Comparison of ENCODE assay signal across 9 mouse cellular contexts in the genomic region with DNA sequence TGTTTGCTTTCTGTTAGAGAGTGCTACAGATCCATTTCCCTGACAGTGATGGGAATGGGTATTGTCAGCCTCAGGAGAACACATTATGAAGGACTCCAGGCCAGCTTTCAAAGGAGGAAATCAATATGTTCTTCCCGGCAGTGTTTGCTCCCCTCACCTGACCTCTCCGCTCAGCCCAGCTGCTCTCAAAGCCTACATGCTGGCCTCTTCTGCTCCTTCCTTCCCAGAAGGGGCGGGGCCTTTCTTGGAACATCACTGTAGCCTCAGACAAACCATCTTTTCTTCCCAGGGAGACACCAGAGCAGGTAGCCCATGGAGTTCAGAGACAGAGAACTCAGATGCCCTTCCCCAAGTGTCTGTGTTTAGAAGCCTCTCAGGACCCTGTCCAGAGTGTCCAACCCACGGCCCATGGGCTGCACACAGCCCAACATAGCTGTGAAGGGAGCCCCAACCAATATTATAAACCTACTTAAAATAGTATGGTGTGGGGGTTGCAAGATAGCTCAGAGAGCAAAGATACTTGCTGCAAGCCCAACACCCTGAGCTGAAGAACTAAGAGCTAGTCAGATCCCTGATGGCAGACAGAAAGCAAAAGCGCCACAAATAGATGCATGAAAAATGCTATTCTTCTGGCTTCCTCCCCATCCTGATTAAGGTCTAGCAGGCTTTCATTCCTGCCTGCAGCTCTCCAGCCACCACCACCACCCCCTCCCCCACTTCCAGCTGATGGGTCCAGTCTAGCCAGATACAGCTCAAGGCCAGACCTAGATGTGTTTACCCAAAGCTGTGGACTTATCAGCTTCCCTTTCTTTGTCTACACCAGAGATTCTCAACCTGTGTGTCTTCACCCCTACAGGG.
A peak's percentile ranks its signal among the peaks of the same experiment; 100 is the strongest.
DNase-seq lines count a peak whose midpoint lies in the region; ATAC-seq and TF ChIP-seq lines count a peak whose summit lies in the region.
"Had no signal": no experiment of that assay in that cellular context is flagged by ENCODE, and none has a peak within 500 bp of the region (broad histone marks: within the 10 kb centered on the region; RNA-seq: fewer than 3 reads in every experiment).

No protein-coding gene starts in this region.

- no peaks in the 10 kb centered on the region for H3K36me3 ChIP-seq in limb, embryonic 14.5 days (ENCODE audit: control insufficient read depth, insufficient read depth, low read length)
- H3K36me3 ChIP-seq in hindbrain, embryonic 11.5 days (ENCODE audit: control insufficient read depth, insufficient read depth, low read length), result no peaks in the 10 kb centered on the region

- H3K4me2 ChIP-seq in limb, embryonic 14.5 days (replicated peaks; ENCODE audit: low read depth, low read length, severe bottlenecking), result no peak overlapping the region
- no peak overlapping the region for H3K4me2 ChIP-seq in hindbrain, embryonic 11.5 days (replicated peaks; ENCODE audit: low read depth, low read length)

- ATAC-seq in limb, embryonic 14.5 days (ENCODE audit: low FRiP score, low read depth), result peak; percentile 39; the same call in 1 of the 2 replicates
- no peak for ATAC-seq in hindbrain, embryonic 11.5 days (ENCODE audit: low FRiP score)

- no peak overlapping the region for H3K27ac ChIP-seq in limb, embryonic 14.5 days (replicated peaks; ENCODE audit: low read depth, low read length)
- no peak overlapping the region for H3K27ac ChIP-seq in hindbrain, embryonic 11.5 days (ENCODE audit: low read depth, low read length)
- H3K27ac ChIP-seq: macrophage had no signal

- peaks cover 19% of the 10 kb centered on the region for H3K4me1 ChIP-seq in limb, embryonic 14.5 days (ENCODE audit: control insufficient read depth, insufficient read depth, low read length)
- H3K4me1 ChIP-seq in hindbrain, embryonic 11.5 days (replicated peaks; ENCODE audit: control insufficient read depth, insufficient read depth, low read length), result no peaks in the 10 kb centered on the region

- intact Hi-C loops in gastrocnemius, postnatal 36 days (cut with DNase I), result no loop called here

- no peak overlapping the region for H3K4me3 ChIP-seq in limb, embryonic 14.5 days (replicated peaks; ENCODE audit: low read length)
- H3K4me3 ChIP-seq in hindbrain, embryonic 11.5 days (ENCODE audit: low read depth, low read length), result no peak overlapping the region

- no peaks in the 10 kb centered on the region for H3K9me3 ChIP-seq in limb, embryonic 14.5 days (ENCODE audit: control insufficient read depth, low read length)
- H3K9me3 ChIP-seq in hindbrain, embryonic 11.5 days (ENCODE audit: control insufficient read depth, low read length), result no peaks in the 10 kb centered on the region

- WGBS in limb, embryonic 14.5 days, result 66% methylated on average over 5 of the region's 5 CpGs
- 73% methylated on average over 5 of the region's 5 CpGs for WGBS in hindbrain, embryonic 11.5 days

- H3K27me3 ChIP-seq in limb, embryonic 14.5 days (ENCODE audit: control insufficient read depth, insufficient read depth, low read length), result no peaks in the 10 kb centered on the region
- H3K27me3 ChIP-seq in hindbrain, embryonic 11.5 days (ENCODE audit: control insufficient read depth, insufficient read depth, low read length), result no peaks in the 10 kb centered on the region

- no peak for TF ChIP-seq POLR2A in limb, embryonic 14.5 days (IDR thresholded peaks at IDR 0.05; ENCODE audit: borderline replicate concordance, extremely low read depth, insufficient read depth, insufficient read length)

- H3K9ac ChIP-seq in limb, embryonic 14.5 days (ENCODE audit: low read depth, low read length, severe bottlenecking), result no peak overlapping the region
- H3K9ac ChIP-seq in hindbrain, embryonic 11.5 days (ENCODE audit: low read depth, low read length), result no peak overlapping the region

- peak; percentile 31 for DNase-seq in gastrocnemius, postnatal 10 days
- no peak for DNase-seq in gastrocnemius, postnatal 36 days
- peak; percentile 57 for DNase-seq in ovary, postnatal 36 days (ENCODE audit: low spot score)
- DNase-seq in ovary, postnatal 14 days (ENCODE audit: low spot score), result no peak
- DNase-seq in limb, embryonic 14.5 days (ENCODE audit: low spot score), result no peak
- DNase-seq in testis, postnatal 10 days (ENCODE audit: low spot score), result peak; percentile 81
- no peak for DNase-seq in B cell, adult 2 months
- DNase-seq in hindbrain, embryonic 11.5 days (ENCODE audit: low spot score), result no peak

Comparison
In these comparisons a context has a peak if more than half of its experiments do, and no peak if none do; other contexts are left out.
1. DNase-seq: peak in gastrocnemius, postnatal 10 days (single experiment), ovary, postnatal 36 days (single experiment) and testis, postnatal 10 days (single experiment); none in gastrocnemius, postnatal 36 days (0 of 2), ovary, postnatal 14 days (single experiment), limb, embryonic 14.5 days (single experiment), B cell, adult 2 months (0 of 2) and hindbrain, embryonic 11.5 days (single experiment).